Mouse (Mus musculus) cortical plate, adult 2 months (tissue): ENCODE data around the gene Cdr2. TPM values are rescaled to one million over a fixed set of nuclear protein-coding genes. Genes with fewer than 3 reads are reported as not detected.
"Not testable (repeated sequence)": the region's sequence is repeated elsewhere in the genome, so short reads cannot be mapped to it uniquely, and the experiment has no call there.

ENCODE experiments used
- H3K27ac ChIP-seq: fragments of 200-500 bp; 2 replicates; pipeline ENCODE4 v1.5.1; 2012; ENCODE audit warnings: low read length, control low read depth, inconsistent platforms; ENCODE audit not compliant: insufficient read depth
- H3K4me1 ChIP-seq: fragments of 200-500 bp; 2 replicates; pipeline ENCODE4 v1.6.1; 2011; ENCODE audit warnings: low read length; ENCODE audit not compliant: control insufficient read depth, insufficient read depth
- H3K4me3 ChIP-seq: fragments of 200-500 bp; 2 replicates; pipeline ENCODE4 v1.5.1; 2011; ENCODE audit warnings: mild to moderate bottlenecking, low read length, control low read depth; ENCODE audit not compliant: insufficient read depth
- CTCF ChIP-seq: fragments of 200-500 bp; IDR thresholded peaks from 2 replicates; pipeline ENCODE4 v1.5.1; 2011; ENCODE audit warnings: mild to moderate bottlenecking, control low read depth, low read length; ENCODE audit not compliant: insufficient read depth; ENCODE audit errors: extremely low read depth
- POLR2A ChIP-seq: fragments of 200-500 bp; IDR thresholded peaks from 2 replicates; pipeline ENCODE4 v1.6.1; 2011; ENCODE audit warnings: mild to moderate bottlenecking, low read length, control low read depth; ENCODE audit not compliant: insufficient read depth; ENCODE audit errors: extremely low read depth
- polyA plus RNA-seq: library from polyadenylated mRNA; depleted of rRNA; stranded (reverse); fragments of >200 nt; gene quantifications from 2 replicates; pipeline ENCODE4 v1.2.3, GENCODE M21; 2012

Cdr2 gene
- polyA plus RNA-seq, 1 experiment = 17.5 TPM

DNA sequence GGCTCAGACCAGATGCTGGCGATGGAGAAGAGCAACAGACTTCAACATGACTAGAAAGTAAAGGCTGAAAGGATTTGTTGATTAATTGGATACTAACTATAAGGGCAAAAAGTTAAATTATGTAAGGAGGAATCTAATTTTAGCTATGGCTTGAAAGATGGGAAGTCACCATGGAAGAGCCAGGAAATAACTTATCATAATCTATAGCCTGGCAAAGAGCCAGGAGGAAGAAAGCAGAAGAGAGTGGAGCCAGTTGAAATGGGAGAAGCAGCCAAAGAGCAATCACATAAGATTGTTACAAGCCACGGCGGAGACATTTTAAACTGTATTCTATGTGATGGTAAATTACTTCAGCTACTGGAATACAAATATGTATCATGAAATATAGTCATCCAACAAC is 8.1 kb downstream of the Cdr2 start:
- Histone ChIP-seq H3K4me1 (peaks cover 1% of the 10 kb centered on the region; the same call in 1 of the 2 replicates), H3K27ac (no peak overlapping the region), H3K4me3 (no peak overlapping the region)
- TF ChIP-seq POLR2A (no peak), CTCF (no peak)

- H3K27ac ChIP-seq, H3K4me1 ChIP-seq, H3K4me3 ChIP-seq: not testable (repeated sequence)
Observed at GRCm38 (mm10) chr7:120972471-120972870, 9.6 kb downstream of the Cdr2 start.

- H3K4me3 ChIP-seq = no peak overlapping the region
- H3K27ac ChIP-seq = no peak overlapping the region
- H3K4me1 ChIP-seq = peaks cover 1% of the 10 kb centered on the region; the same call in 1 of the 2 replicates
- TF ChIP-seq CTCF (no peak), POLR2A (no peak)
Observed at GRCm38 (mm10) chr7:120970112-120970511, 12.0 kb downstream of the Cdr2 start.

GRCm38 (mm10) chr7:120969221-120969620 is 12.9 kb downstream of the Cdr2 start:
- Histone ChIP-seq H3K4me3 (no peak overlapping the region), H3K4me1 (peaks cover 1% of the 10 kb centered on the region; the same call in 1 of the 2 replicates), H3K27ac (no peak overlapping the region)
- TF ChIP-seq CTCF (no peak), POLR2A (no peak)

GRCm38 (mm10) chr7:120963126-120963525 is 19.0 kb downstream of the Cdr2 start:
- no peak overlapping the region for H3K27ac ChIP-seq
- H3K4me3 ChIP-seq = no peak overlapping the region
- H3K4me1 ChIP-seq = no peaks in the 10 kb centered on the region
- TF ChIP-seq POLR2A (no peak), CTCF (no peak)

GRCm38 (mm10) chr7:120961893-120962292 is 20.2 kb downstream of the Cdr2 start:
- H3K27ac ChIP-seq = no peak overlapping the region
- H3K4me1 ChIP-seq = no peaks in the 10 kb centered on the region
- no peak overlapping the region for H3K4me3 ChIP-seq
- no peak for TF ChIP-seq CTCF
- no peak for TF ChIP-seq POLR2A

GRCm38 (mm10) chr7:120960601-120961000 is 21.5 kb downstream of the Cdr2 start:
- TF ChIP-seq POLR2A (no peak), CTCF (no peak)
- no peaks in the 10 kb centered on the region for H3K4me1 ChIP-seq
- no peak overlapping the region for H3K27ac ChIP-seq
- no peak overlapping the region for H3K4me3 ChIP-seq

- no peaks in the 10 kb centered on the region for H3K4me1 ChIP-seq
- no peak overlapping the region for H3K27ac ChIP-seq
- H3K4me3 ChIP-seq = no peak overlapping the region
- TF ChIP-seq CTCF = no peak
Observed at GRCm38 (mm10) chr7:120960116-120960515, 22.0 kb downstream of the Cdr2 start.

GRCm38 (mm10) chr7:120953591-120953990 is 28.5 kb downstream of the Cdr2 start:
- not testable (repeated sequence) for H3K4me1 ChIP-seq, H3K4me3 ChIP-seq, H3K27ac ChIP-seq

- Histone ChIP-seq H3K4me1 (peaks cover 3% of the 10 kb centered on the region), H3K4me3 (no peak overlapping the region), H3K27ac (no peak overlapping the region)
- TF ChIP-seq CTCF (no peak), POLR2A (no peak)
Observed at GRCm38 (mm10) chr7:120943936-120944509, 38.1 kb downstream of the Cdr2 start.

DNA sequence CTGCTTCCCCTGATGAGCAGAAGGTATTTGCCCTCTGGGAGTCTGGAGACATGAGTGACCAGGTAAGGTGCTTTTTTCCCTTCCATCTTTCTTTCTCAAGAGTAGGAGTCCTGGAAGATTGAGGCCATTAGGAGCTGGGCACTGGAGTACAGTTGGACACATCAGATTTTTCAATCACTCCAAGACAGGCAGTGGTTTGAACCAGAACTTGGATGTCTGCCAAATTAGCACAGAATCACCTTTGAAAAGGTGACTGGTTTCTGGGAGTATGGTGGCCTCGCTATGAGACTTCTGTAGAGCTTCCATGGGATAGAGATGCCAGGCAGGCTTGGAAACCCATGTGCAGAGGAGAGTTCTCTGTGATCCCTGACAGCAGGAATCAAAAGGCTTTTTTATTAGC is 39.6 kb downstream of the Cdr2 start:
- no peak for TF ChIP-seq POLR2A
- no peak for TF ChIP-seq CTCF
- Histone ChIP-seq H3K27ac (0 out of 2 replicates have a peak overlapping the region, but pooled peaks have one; percentile 5), H3K4me1 (peaks cover 3% of the 10 kb centered on the region), H3K4me3 (peak overlapping the region; percentile 30)
